Mouse (Mus musculus) T-cell, adult 2 months (primary cell): ENCODE measurements around the gene Ccdc87.
"Not testable (repeated sequence)": the region's sequence is repeated elsewhere in the genome, so short reads cannot be mapped to it uniquely, and the experiment has no call there.

Source experiments
- DNase-seq: peaks from one replicate; pipeline ENCODE4 v3.0.0; 2022; ENCODE audit warnings: low spot score

Ccdc87 gene

DNA sequence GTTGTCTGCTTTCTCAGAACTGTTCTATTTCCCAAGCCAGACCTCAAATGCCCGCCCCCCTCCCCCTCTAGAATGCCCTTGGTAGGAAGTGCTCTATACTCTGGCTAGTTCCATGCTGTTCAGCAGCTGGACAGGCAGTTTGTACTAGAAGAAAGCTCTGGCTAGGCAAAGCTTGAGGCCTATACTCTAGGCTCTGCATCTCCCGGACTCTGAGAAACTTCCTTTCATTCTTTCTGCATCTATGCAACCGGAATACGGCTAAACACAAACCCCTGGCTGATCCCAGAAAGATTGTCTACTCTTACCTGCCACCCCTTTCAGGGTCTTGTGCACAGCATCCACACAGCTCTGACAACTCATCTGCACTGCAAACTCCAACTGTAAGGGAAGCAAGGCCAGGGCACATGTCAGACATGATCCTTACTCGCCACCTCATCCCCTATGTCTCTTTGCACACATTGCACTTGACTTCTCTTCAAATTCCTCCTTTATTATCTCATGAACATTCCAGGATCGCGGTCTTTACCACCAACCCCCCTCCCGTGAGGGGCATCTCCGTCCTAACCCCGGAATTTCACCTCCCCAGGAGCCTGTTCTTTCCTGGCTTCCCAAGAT, 533 bp upstream of the Ccdc87 start:
- no peak for DNase-seq

DNA sequence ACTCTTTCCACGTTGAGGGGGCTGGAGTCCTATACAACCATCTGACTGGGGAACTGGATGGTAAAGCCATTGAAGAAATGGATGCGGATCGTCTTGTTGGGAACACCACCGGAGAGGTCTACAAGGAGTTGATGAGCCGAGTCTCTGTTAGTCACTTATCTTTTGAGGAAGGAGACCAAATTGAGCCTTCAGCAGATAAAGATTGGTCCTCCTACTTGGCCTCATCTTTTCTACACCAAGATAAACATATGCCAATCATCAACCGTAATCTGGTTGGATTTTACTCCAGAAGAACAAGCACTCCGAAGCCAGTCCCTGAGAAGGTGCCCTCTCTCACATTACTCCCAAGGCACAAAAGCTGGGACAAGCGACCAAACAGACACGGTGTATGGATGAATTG, 1.7 kb downstream of the Ccdc87 start:
- DNase-seq = no peak

DNA sequence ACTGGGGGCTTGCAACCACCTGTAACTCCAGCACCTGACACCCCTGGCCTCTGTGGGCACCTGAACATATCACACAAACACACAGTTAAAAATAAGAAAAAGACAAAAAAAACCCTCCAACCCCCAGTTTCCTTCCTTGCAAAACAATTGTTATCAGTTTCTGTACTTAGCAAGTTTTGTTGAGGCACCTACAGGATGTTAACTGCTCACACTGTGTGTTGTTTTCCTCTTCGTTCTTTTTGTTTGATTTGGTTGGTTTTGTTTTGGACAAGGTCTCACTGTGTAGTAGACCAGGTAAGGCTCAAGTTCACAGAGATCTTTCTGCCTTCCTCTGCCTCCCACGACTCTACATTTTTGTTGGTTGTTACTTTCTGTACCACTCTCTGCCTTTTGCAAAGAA, 3.4 kb downstream of the Ccdc87 start:
- DNase-seq = peak; percentile 6

DNA sequence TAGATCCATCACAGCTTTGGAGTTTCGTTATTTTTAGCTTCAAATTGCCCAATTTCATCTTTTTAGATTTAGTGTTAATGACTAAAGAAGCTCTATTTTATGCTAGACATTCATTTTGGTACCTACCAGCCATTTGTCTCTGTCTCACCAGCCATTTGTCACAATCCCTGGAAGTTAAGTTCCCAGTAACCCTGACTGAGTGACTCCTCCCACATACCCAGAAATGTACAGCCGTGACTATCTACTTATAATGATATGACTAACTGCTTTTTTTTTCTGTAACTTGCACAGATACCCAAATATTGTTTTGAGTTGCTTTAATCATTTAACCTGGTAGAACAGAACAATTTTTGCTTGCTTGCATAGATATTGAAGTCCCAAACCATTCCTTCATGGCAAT, 6.7 kb downstream of the Ccdc87 start:
- DNase-seq = no peak

DNA sequence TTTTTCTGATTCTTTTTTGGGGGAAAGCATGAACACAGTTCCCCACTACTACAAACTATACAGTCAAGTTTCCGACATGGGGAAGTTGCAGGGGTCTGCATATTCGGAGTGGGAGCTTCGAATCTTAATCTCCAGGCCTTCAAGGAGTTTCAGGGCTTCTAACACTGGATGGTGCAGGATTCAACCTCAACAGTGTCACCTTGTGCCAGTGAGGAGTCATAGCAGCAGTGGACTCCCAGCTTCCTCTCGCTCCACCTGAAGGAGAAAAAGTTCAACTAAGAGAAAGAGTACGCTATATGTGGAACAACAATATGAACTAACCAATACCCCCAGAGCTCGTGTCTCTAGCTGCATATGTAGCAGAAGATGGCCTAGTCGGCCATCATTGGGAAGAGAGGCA, 8.3 kb downstream of the Ccdc87 start:
- DNase-seq = peak; percentile 37

DNA sequence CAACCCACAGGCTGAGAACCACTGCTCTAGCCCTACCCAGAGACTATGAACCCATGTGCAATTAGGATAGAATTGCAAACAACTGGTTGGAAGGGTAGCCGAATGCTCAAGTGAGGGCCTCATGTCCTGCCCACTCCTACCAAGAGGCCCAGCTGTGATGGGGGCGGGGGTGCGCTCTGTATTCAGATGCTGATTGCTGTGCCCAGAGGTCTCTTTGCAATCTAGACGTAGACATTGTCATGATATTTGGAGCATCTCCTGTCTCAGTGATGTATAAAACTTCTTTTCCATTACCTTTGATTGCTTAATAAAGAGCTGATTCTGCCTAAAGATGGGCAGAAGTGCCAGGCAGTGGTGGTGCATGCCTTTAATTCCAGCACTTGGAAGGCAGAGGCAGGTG, 10.6 kb downstream of the Ccdc87 start:
- no peak for DNase-seq

DNA sequence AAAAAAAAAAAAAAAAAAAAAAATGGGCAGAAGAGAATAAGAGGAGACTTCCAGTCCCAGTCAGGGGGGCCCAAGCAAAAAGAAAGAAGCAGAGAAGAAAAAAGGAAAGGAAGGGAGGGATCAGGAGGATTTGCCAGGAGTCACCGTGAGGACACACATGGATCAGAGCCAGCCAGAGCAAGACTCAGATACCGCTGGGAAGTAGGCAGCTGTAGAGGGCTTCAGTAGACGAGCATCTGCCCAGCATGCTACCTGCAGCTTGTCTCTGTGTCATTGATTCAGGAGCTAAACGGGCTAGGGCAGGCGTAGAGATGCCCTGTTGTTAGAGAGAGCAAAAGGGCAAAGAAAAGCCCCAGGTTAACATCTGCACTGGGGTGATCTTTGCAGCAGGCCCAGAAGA, 11.1 kb downstream of the Ccdc87 start:
- DNase-seq = no peak

DNA sequence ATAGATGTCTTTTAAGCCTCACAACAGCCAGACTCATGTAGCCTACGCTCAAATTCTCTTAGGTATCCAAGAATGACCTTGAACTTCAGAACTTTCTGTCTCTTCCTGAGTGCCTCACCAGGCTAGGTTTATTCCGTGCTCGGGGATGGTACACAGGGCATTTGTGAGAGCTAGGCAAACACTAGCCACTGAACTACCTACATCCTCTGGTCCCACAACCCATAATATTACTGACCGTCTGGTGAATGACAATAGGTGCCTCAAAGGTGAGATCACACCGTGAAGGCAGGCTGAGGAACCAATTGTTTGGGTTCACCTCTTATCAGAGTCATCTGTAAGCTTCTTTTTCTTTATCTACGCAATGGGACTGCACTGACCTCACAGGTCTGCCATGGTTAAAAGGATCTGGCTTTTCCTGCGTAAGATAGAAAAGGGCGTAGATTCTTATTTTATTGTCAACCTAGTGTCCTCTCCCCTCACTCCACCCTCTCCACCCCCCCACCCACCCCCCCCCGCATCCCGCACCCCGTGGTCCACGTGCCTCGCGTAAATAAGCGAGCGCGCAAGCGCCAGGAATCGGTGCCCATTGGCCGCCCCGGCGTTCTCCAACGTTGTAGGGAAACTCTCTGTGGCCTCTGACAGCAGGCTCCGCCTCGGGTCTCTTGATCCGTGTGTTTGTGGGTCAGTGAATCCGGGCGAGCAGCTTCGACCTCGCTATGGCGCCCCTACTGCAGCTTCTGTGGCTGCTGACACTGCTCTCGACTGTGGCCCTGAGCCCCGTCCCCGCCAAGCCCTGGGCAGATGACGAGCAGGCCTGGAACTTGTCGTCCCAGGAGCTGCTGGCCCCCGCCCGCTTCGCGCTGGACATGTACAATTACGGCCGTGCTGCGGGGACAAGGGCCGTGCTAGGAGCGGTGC, 15.6 kb downstream of the Ccdc87 start, which contains the start of gene Ctsf:
TSS of gene Ctsf (plus strand) at position 579 of the 918 bp plus-strand sequence.
- peak; percentile 12 for DNase-seq

DNA sequence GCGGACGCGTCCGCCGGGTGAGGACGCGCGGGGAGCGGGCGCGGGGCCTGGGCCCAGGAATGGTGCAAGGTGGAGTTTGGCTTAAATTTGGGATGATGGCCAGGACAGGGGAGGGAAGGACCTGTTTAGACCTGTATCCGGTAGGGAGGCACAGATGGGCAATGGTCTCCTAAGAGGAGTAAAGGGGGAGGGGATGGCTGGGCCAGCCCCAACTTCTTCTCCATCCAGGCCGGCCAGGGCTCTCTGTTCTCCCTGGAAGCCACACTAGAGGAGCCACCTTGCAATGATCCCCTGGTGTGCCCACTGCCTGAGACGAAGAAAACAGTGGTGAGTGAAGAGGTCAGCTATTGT, 16.3 kb downstream of the Ccdc87 start:
- no peak for DNase-seq

DNA sequence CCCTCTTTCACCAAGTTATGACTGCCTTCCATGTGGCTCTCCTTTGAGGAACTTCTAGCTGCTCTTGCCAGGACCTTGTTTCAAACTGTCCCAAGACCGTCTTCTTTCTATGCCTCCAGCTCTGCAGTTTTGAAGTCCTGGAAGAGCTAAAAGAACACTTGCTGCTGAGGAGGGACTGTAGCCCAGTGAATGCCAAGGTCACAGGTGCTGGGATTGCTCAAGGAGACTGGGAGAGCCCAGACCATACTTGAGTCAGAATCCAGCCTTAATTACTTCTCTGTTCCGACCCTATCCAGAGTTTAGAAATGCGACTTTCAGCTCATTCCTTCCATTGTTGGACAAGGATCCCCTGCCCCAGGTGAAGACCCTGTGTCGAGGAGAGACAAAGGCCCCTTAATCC, 16.8 kb downstream of the Ccdc87 start:
- no peak for DNase-seq

DNA sequence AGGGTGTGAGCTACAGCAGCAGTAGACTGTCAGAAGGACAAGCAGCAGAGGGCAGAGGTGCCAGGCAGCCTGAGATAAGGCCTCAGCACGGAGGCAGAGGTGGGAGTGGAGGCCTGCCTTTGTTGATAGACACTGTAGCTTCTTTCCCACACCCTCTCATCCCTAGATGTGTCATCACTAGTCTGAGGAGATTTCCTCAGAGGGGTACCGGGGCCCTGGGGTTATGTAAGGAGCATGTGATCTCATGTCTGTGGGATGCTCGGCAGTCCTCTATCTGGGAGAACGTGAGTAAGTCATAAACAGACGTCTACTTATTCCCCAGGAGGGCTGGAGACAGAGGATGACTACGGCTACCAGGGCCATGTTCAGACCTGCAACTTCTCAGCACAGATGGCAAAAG, 19.9 kb downstream of the Ccdc87 start:
- no peak for DNase-seq

DNA sequence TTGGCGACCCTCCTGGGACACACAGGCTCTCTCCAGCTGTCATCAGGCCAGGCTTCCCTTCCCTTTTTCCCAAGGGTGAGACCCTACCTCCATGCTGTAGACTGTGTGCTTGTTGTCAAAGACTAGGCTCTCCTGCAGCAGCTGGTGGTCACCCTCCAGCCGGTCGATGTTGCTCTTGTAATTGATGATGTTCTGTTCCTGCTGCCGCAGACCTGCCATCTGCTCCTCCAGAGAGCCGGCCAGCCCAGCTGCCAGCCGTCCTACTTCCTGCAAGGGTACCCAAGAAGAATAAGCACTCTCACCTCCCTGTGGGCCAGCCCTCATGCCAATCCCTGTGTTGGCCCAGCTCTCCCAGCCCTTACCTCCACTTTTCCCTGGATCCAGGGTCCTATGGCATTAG, 23.9 kb downstream of the Ccdc87 start:
- DNase-seq = no peak

DNA sequence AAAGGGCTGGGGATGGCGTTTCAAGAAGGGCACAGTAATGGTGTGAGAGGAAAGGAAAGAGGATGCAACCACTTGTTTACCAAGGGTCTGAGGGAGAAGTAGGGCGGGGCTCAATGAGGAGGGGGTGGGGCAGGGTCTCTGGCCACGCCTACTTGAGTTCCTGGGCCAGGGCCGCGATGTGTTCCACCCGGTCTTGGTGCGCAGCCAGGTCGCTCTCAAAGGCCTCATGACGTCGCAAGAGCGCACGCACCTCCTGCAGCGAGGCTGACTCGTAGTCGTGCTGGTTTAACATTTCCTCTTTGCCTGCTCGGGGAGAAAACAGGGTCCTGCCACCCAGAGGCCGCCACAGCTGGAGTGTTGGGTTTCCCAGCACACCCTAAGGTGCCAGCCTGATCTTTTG, 26.0 kb downstream of the Ccdc87 start:
- peak; percentile 47 for DNase-seq

DNA sequence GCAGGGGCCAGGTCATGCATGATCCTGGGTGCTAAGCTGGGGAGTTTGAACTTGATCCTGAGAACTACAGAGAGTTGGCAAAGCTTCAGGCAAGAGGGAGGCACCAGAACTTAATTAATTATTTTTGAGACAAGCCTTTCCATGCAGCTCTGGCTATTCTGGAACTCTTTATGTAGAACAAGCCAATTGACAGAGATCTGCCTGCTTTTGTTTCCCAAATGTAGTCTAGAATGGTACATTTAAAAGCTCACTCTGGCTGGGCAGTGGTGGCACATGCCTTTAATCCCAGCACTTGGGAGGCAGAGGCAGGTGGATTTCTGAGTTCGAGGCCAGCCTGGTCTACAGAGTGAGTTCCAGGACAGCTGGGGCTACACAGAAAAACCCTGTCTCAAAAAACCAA, 35.4 kb downstream of the Ccdc87 start:
- DNase-seq = not testable (repeated sequence)

DNA sequence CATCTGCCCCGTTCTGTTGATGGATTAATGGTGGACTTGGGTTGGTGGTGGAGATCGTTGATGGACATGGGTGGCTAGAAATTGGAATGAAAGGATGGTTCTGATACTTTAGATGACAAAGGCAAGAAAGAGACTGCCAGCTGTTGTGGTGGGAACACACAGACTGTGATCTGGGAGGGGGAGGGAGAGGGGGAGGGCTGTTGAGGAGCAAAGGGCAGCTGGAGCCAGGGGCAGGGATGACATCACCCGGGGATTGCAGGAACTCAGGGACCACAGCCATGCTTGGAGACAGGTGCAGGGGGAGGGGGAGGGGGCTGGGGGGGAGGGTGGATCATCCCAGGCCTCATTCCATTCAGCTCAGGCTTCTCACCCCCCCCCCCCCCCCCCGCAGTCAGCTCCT, 37.1 kb downstream of the Ccdc87 start:
- no peak for DNase-seq

DNA sequence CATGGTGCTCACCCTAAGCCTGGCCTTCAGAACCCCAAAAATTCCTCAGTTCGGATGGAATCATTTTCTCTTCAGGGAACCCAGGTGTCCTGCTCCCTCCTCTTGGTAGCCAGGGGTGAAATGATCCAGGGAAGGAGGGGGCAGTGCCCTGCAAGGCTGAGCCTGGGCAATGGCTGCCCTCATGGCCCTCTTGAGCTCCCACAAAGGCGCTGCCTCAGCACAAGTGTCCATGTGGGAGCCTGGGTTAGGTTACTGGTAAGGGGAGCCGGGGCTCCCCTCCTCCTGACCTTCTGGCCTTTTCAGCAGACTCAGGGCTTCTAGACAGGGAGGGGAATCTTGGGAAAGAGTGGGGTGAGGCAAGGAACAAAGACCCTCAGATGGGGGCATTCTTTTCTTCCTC, 37.6 kb downstream of the Ccdc87 start:
- DNase-seq = no peak

DNA sequence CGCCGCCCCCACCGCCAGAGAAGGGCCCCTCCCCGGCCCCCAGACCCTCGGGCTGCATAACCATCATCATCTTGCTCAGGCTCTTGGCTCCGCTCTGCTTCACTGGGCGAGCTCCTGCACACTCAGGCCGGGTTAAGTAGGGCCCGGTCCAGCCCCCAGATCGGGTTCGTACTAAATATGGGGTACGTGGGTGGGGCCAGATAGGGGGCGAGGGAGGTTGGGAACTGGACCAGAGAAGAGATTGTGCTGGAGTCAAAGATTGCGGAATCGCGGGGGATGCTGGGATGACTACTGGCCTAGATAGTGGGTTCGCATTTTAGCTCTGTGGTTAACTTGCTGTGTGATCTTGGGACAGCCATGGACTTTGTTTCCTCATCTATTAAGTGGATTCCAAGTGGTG, 38.6 kb downstream of the Ccdc87 start, which contains the start of gene Actn3:
TSS of gene Actn3 (minus strand) at position 125 of the 400 bp plus-strand sequence.
- no peak for DNase-seq

DNA sequence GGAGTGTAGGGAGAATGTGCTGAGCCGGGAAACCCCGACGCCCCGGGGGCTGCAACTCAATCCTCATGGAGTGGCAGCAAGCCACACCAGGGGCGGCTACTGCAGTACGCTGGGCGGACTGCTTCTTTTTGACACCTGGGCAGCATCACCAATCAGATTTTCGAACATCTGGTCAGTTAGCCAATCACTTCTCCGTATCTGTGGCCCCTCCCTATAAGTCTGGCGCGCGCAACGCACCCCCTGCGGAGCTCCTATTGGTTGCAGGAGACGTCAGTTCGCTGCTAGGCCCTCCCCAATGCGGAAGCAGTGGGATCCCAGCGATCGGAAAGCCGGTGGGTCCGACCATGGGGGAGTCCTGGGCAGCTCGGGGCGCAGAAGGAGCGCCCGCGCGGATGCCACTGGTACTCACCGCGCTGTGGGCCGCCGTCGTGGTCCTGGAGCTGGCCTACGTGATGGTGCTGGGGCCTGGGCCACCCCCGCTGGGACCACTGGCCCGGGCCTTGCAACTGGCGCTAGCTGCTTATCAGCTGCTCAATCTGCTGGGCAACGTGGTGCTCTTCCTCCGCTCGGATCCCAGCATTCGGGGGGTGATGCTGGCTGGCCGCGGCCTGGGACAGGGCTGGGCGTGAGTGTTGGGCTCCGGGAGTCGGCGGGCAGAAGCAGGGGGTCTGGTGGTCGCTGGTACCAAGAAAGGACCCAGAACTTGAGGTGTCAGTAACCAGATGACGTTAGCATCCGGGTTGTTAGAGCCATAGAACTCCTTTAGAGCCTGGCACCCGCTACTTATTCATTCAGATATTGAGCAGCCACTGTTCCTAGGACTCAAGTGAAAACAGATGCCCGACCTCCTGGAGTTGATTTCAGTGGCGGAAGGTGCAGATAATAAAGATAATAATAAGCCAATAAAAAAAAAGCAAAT, 39.5 kb downstream of the Ccdc87 start, which contains the start of gene Zdhhc24:
TSS of gene Zdhhc24 (plus strand) at position 264 of the 919 bp plus-strand sequence.
- DNase-seq = peak; percentile 91

DNA sequence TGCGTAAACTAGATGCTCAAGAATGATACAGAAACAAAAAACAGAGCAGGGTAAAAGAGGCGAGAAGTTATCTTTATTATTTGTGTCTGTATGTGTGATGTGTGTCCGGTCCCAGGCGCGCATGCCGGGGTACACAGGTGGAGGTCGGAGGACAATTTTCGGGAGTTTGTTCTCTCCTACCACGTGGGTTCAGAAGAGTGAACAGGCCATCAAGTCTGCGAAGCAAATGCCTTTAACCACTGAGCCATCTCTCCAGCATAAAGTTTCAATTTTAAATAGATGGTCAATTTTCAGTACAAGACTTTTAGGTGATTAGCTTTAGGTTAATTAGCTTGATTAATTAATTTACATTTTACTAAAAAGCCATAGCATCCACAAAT, 40.1 kb downstream of the Ccdc87 start:
- DNase-seq = no peak

DNA sequence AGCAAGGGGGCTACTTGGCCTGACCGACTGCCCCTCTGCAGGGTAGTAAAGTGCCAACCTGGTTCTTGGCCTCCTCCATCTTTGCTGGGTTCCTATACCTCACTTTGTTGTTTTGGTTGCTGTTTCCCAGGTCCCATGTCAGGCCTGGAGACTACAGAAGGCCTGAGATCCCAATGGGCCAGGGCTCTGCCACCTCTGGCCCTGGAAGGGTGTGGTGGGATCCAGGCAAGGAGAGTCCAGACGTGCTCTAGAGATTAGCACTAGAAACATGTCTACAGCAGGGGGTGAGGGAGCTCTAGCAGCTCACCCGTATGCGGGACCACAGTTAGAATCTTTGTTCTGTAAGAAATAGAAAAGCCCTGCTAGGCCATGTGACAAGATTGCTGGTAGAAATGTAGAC, 44.8 kb downstream of the Ccdc87 start:
- DNase-seq = no peak

DNA sequence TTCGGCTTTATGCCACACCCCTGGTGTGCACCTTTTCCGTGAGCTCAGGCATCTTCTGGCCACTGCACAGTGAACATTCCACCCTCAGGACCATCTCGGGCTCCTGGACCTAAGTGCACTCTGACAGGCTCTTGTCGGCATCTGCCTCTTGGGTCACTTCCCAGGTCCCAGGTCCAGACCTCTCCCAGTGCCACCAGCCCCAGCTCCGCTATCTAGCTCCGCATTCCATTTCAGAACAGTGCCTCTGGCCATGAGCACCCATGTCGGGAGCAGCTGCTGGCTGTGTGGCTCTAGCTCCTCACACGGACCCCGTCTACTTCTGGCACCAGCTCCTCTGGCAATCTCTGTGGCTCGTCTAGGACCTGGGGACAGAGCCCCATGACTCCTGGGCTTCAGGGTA, 50.6 kb downstream of the Ccdc87 start:
- no peak for DNase-seq

DNA sequence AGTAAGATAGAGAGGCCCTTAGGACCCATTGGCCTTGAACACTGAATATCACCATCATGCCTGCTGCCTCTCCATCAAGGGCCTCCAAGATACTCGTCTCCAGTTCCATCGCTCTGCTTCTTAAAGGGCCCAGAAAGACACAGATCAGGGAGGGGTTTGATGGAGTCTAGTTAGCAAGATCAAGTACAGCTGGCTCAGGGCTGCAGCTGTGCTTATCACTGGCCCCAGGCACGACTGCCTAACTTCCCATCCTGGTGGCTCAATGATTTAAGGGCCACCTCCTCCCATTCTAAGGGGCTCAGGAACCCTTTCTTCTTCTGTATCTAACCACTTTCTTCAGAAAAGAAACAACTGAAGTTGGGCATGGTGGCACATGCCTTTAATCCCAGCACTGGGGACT, 52.6 kb downstream of the Ccdc87 start:
- no peak for DNase-seq
